Mouse (Mus musculus): ENCODE measurements at regions not wholly inside any gene's neighbourhood (a gene's known extent, or its start where the extent isn't known, plus 50 kb on each side); places are given as distances from the start of the nearest gene placed in this dataset.

- Histone ChIP-seq H3K4me1 (ENCODE audit: control insufficient read depth, insufficient read depth, low read length) (no peaks in the 10 kb centered on the region), H3K27ac (ENCODE audit: insufficient read depth, low read depth, low read length) (no peak overlapping the region), H3K4me3 (ENCODE audit: insufficient read depth, low read depth, low read length) (no peak overlapping the region)
- 89% methylated on average over 2 of the region's 2 CpGs for WGBS
- TF ChIP-seq CTCF (IDR thresholded peaks at IDR 0.05; ENCODE audit: insufficient read depth, low read depth, low read length): no peak
- TF ChIP-seq POLR2A (IDR thresholded peaks at IDR 0.05; ENCODE audit: insufficient read depth, low read depth, low read length): no peak
Measured at GRCm38 (mm10) chr2:57496315-57496954, 259.0 kb downstream of the Gpd2 start.

- WGBS: 85% methylated on average over 1 of the region's 1 CpGs
- H3K4me1 ChIP-seq (ENCODE audit: control insufficient read depth, insufficient read depth, low read length): no peaks in the 10 kb centered on the region
- no peak overlapping the region for H3K4me3 ChIP-seq (ENCODE audit: insufficient read depth, low read depth, low read length)
- no peak overlapping the region for H3K27ac ChIP-seq (ENCODE audit: insufficient read depth, low read depth, low read length)
- TF ChIP-seq POLR2A (IDR thresholded peaks at IDR 0.05; ENCODE audit: insufficient read depth, low read depth, low read length) (no peak), CTCF (IDR thresholded peaks at IDR 0.05; ENCODE audit: insufficient read depth, low read depth, low read length) (no peak)
Measured at GRCm38 (mm10) chr2:57497933-57498332, 260.5 kb downstream of the Gpd2 start.

- Histone ChIP-seq H3K4me1 (ENCODE audit: control insufficient read depth, insufficient read depth, low read length) (no peaks in the 10 kb centered on the region), H3K4me3 (ENCODE audit: insufficient read depth, low read depth, low read length) (no peak overlapping the region), H3K27ac (ENCODE audit: insufficient read depth, low read depth, low read length) (no peak overlapping the region)
- WGBS: 83% methylated on average over 2 of the region's 2 CpGs
- TF ChIP-seq POLR2A (IDR thresholded peaks at IDR 0.05; ENCODE audit: insufficient read depth, low read depth, low read length): no peak
- no peak for TF ChIP-seq CTCF (IDR thresholded peaks at IDR 0.05; ENCODE audit: insufficient read depth, low read depth, low read length)
Measured at GRCm38 (mm10) chr2:57504678-57505077, 267.2 kb downstream of the Gpd2 start.

- 31% methylated on average over 3 of the region's 3 CpGs for WGBS
- TF ChIP-seq POLR2A (IDR thresholded peaks at IDR 0.05; ENCODE audit: insufficient read depth, low read depth, low read length): no peak
- TF ChIP-seq CTCF (IDR thresholded peaks at IDR 0.05; ENCODE audit: insufficient read depth, low read depth, low read length): no peak
- Histone ChIP-seq H3K4me1 (ENCODE audit: control insufficient read depth, insufficient read depth, low read length) (no peaks in the 10 kb centered on the region), H3K27ac (ENCODE audit: insufficient read depth, low read depth, low read length) (no peak overlapping the region), H3K4me3 (ENCODE audit: insufficient read depth, low read depth, low read length) (no peak overlapping the region)
Measured at GRCm38 (mm10) chr2:57522465-57522864, 285.0 kb downstream of the Gpd2 start.

GRCm38 (mm10) chr2:57522983-57523382, 285.5 kb downstream of the Gpd2 start:
- H3K4me3 ChIP-seq (ENCODE audit: insufficient read depth, low read depth, low read length): no peak overlapping the region
- no peak for TF ChIP-seq CTCF (IDR thresholded peaks at IDR 0.05; ENCODE audit: insufficient read depth, low read depth, low read length)
- TF ChIP-seq POLR2A (IDR thresholded peaks at IDR 0.05; ENCODE audit: insufficient read depth, low read depth, low read length): no peak
- WGBS: 43% methylated on average over 8 of the region's 8 CpGs
- no peaks in the 10 kb centered on the region for H3K4me1 ChIP-seq (ENCODE audit: control insufficient read depth, insufficient read depth, low read length)
- no peak overlapping the region for H3K27ac ChIP-seq (ENCODE audit: insufficient read depth, low read depth, low read length)

GRCm38 (mm10) chr2:57527966-57528365, 290.5 kb downstream of the Gpd2 start:
- Histone ChIP-seq H3K4me3 (ENCODE audit: insufficient read depth, low read depth, low read length) (no peak overlapping the region), H3K27ac (ENCODE audit: insufficient read depth, low read depth, low read length) (no peak overlapping the region), H3K4me1 (ENCODE audit: control insufficient read depth, insufficient read depth, low read length) (no peaks in the 10 kb centered on the region)
- TF ChIP-seq CTCF (IDR thresholded peaks at IDR 0.05; ENCODE audit: insufficient read depth, low read depth, low read length): no peak
- TF ChIP-seq POLR2A (IDR thresholded peaks at IDR 0.05; ENCODE audit: insufficient read depth, low read depth, low read length): no peak
- 63% methylated on average over 2 of the region's 2 CpGs for WGBS

GRCm38 (mm10) chr2:57539842-57540241, 302.4 kb downstream of the Gpd2 start:
- no peaks in the 10 kb centered on the region for H3K4me1 ChIP-seq (ENCODE audit: control insufficient read depth, insufficient read depth, low read length)
- 72% methylated on average over 3 of the region's 3 CpGs for WGBS
- H3K27ac ChIP-seq (ENCODE audit: insufficient read depth, low read depth, low read length): no peak overlapping the region
- no peak overlapping the region for H3K4me3 ChIP-seq (ENCODE audit: insufficient read depth, low read depth, low read length)
- TF ChIP-seq CTCF (IDR thresholded peaks at IDR 0.05; ENCODE audit: insufficient read depth, low read depth, low read length) (no peak), POLR2A (IDR thresholded peaks at IDR 0.05; ENCODE audit: insufficient read depth, low read depth, low read length) (no peak)

- 87% methylated on average over 4 of the region's 4 CpGs for WGBS
- H3K4me1 ChIP-seq (ENCODE audit: control insufficient read depth, insufficient read depth, low read length): no peaks in the 10 kb centered on the region
- no peak overlapping the region for H3K27ac ChIP-seq (ENCODE audit: insufficient read depth, low read depth, low read length)
- no peak for TF ChIP-seq CTCF (IDR thresholded peaks at IDR 0.05; ENCODE audit: insufficient read depth, low read depth, low read length)
- no peak for TF ChIP-seq POLR2A (IDR thresholded peaks at IDR 0.05; ENCODE audit: insufficient read depth, low read depth, low read length)
- H3K4me3 ChIP-seq (ENCODE audit: insufficient read depth, low read depth, low read length): no peak overlapping the region
Measured at GRCm38 (mm10) chr2:57565258-57565657, 327.8 kb downstream of the Gpd2 start.

- no peak overlapping the region for H3K4me3 ChIP-seq (ENCODE audit: insufficient read depth, low read depth, low read length)
- no peak overlapping the region for H3K27ac ChIP-seq (ENCODE audit: insufficient read depth, low read depth, low read length)
- TF ChIP-seq CTCF (IDR thresholded peaks at IDR 0.05; ENCODE audit: insufficient read depth, low read depth, low read length): no peak
- no peak for TF ChIP-seq POLR2A (IDR thresholded peaks at IDR 0.05; ENCODE audit: insufficient read depth, low read depth, low read length)
- WGBS: 94% methylated on average over 4 of the region's 4 CpGs
- no peaks in the 10 kb centered on the region for H3K4me1 ChIP-seq (ENCODE audit: control insufficient read depth, insufficient read depth, low read length)
Measured at GRCm38 (mm10) chr2:57566103-57566502, 328.7 kb downstream of the Gpd2 start.

- no peak for TF ChIP-seq POLR2A (IDR thresholded peaks at IDR 0.05; ENCODE audit: insufficient read depth, low read depth, low read length)
- no peak for TF ChIP-seq CTCF (IDR thresholded peaks at IDR 0.05; ENCODE audit: insufficient read depth, low read depth, low read length)
- 95% methylated on average over 1 of the region's 1 CpGs for WGBS
- Histone ChIP-seq H3K27ac (ENCODE audit: insufficient read depth, low read depth, low read length) (no peak overlapping the region), H3K4me1 (ENCODE audit: control insufficient read depth, insufficient read depth, low read length) (no peaks in the 10 kb centered on the region), H3K4me3 (ENCODE audit: insufficient read depth, low read depth, low read length) (no peak overlapping the region)
Measured at GRCm38 (mm10) chr2:57567183-57567582, 329.7 kb downstream of the Gpd2 start.
